Mouse (Mus musculus) fibroblast of lung, adult 2 months (primary cell): ENCODE results near the gene Pkp4.
A peak's percentile ranks its signal among the peaks of the same experiment; 100 is the strongest.

ENCODE experiments used
- DNase-seq: peaks from one replicate; pipeline ENCODE4 v3.0.0-alpha.2; 2011; ENCODE audit warnings: low read depth

Pkp4 gene

GRCm38 (mm10) chr2:59383852-59384776, 223.5 kb downstream of the Pkp4 start:
- DNase-seq = no peak

- DNase-seq = no peak
These were observed 224.7 kb downstream of the Pkp4 start for GRCm38 (mm10) chr2:59385211-59385935.

- DNase-seq = no peak
These were observed 229.3 kb downstream of the Pkp4 start for GRCm38 (mm10) chr2:59389971-59390370.

GRCm38 (mm10) chr2:59393177-59393576, 232.5 kb downstream of the Pkp4 start:
- no peak for DNase-seq

- no peak for DNase-seq
These were observed 234.0 kb downstream of the Pkp4 start for GRCm38 (mm10) chr2:59394651-59395050.

GRCm38 (mm10) chr2:59395160-59395650, 234.6 kb downstream of the Pkp4 start:
- peak; percentile 22 for DNase-seq

- DNase-seq = no peak
These were observed 235.9 kb downstream of the Pkp4 start for GRCm38 (mm10) chr2:59396555-59396954.

GRCm38 (mm10) chr2:59397531-59397930, 236.9 kb downstream of the Pkp4 start:
- no peak for DNase-seq

- DNase-seq = no peak
These were observed 240.3 kb downstream of the Pkp4 start for GRCm38 (mm10) chr2:59400901-59401378.

GRCm38 (mm10) chr2:59401841-59402461, 241.3 kb downstream of the Pkp4 start:
- DNase-seq = no peak

- no peak for DNase-seq
These were observed 243.4 kb downstream of the Pkp4 start for GRCm38 (mm10) chr2:59404022-59404421.
